8 mouse cellular contexts compared by ENCODE assay signal in the genomic region with DNA sequence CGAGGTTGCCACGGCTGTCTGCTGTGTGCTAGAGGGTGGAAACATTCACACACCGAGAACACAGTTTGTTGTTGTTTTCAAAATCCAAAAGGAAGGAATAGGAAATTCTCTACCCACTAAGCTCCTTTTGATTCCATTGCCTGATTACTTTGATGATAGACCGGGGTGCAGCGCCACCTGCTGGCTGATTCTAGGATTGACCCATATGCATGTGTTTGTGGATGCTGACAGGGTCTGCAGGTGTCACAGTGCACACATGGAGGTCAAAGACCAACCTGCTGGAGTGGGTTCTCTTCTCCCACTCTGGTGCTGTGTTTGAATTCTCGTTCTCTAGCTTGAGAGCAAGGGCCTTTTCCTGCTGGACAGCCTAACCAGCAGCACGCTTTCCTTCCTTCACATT. TPM values are rescaled to one million over a fixed set of nuclear protein-coding genes. Genes with fewer than 3 reads are reported as not detected.
DNase-seq lines count a peak whose midpoint lies in the region; ATAC-seq and TF ChIP-seq lines count a peak whose summit lies in the region.

No protein-coding gene starts in this region.

- H3K27me3 ChIP-seq in Patski, result no peaks in the 10 kb centered on the region
- no peaks in the 10 kb centered on the region for H3K27me3 ChIP-seq in kidney, adult 2 months (replicated peaks; ENCODE audit: control insufficient read depth, insufficient read depth, low read length)
- H3K27me3 ChIP-seq in limb, embryonic 13.5 days, result peaks cover 23% of the 10 kb centered on the region

- peak; percentile 89 for TF ChIP-seq CTCF in Patski (IDR thresholded peaks at IDR 0.05)
- peak; percentile 97 for TF ChIP-seq CTCF in kidney, adult 2 months (conservative IDR thresholded peaks at IDR 0.05; ENCODE audit: insufficient read depth, insufficient read length, low read depth, low read length)

- 25% methylated on average over 7 of the region's 7 CpGs for WGBS in kidney, adult 2 months
- WGBS in limb, embryonic 13.5 days, result 36% methylated on average over 7 of the region's 7 CpGs

- no peaks in the 10 kb centered on the region for H3K36me3 ChIP-seq in kidney, adult 2 months (ENCODE audit: control insufficient read depth, insufficient read depth, low read length)
- H3K36me3 ChIP-seq in limb, embryonic 13.5 days, result no peaks in the 10 kb centered on the region

- H3K27ac ChIP-seq in kidney, adult 2 months (ENCODE audit: insufficient read depth, low read depth, low read length), result no peak overlapping the region
- H3K27ac ChIP-seq in limb, embryonic 13.5 days, result no peak overlapping the region

- CTCF ChIA-PET in Patski (lab: Charles Lee), result interaction anchor here (0.7 to 10.3 kb wide), 17 partner anchors 11 to 143 kb away, joined by 3 to 102 read pairs (median 4); no protein-coding TSS in a partner anchor

- no peak overlapping the region for H3K4me2 ChIP-seq in limb, embryonic 13.5 days (replicated peaks)

- POLR2A ChIA-PET in Patski (lab: Charles Lee), result no interaction called here

- DNase-seq in 3T3-L1 (ENCODE audit: low read depth, low spot score) (peak; percentile 90), Patski (ENCODE audit: low read depth, low spot score) (no peak)
- peak; percentile 84 for DNase-seq in cerebellum, adult 9-10 months
- DNase-seq in frontal cortex, postnatal 14 days (ENCODE audit: low spot score in 2 of 2), result peak; percentile 63 to 89
- peak; percentile 82 for DNase-seq in kidney, adult 2 months
- peak; percentile 38 for DNase-seq in ovary, adult 18-20 months (ENCODE audit: low spot score)
- peak; percentile 81 for DNase-seq in thymus, postnatal 0 days (ENCODE audit: low spot score)

- H3K9ac ChIP-seq in limb, embryonic 13.5 days, result no peak overlapping the region

- H3K9me3 ChIP-seq in limb, embryonic 13.5 days, result no peaks in the 10 kb centered on the region

- in situ Hi-C loops in Patski (cut with MboI; ENCODE audit: low pct_unique_long_range_greater_than_20kb), result loop anchor here (5.0 to 10.0 kb wide), 2 partner anchors 122 to 314 kb away; no protein-coding TSS in a partner anchor

- TF ChIP-seq POLR2A in kidney, adult 2 months (IDR thresholded peaks at IDR 0.05; ENCODE audit: low read depth, low read length), result no peak

- no peaks in the 10 kb centered on the region; the same call in 1 of the 2 replicates for H3K4me1 ChIP-seq in kidney, adult 2 months (ENCODE audit: control insufficient read depth, insufficient read depth, low read length)
- H3K4me1 ChIP-seq in limb, embryonic 13.5 days, result peaks cover 8% of the 10 kb centered on the region

- ATAC-seq in Patski, result no peak
- ATAC-seq in limb, embryonic 13.5 days (ENCODE audit: low FRiP score, low read depth), result 0 out of 2 replicates have a peak, but pooled peaks have one; percentile 24

- no peak overlapping the region for H3K4me3 ChIP-seq in kidney, adult 2 months (ENCODE audit: insufficient read depth, low read depth, low read length)
- no peak overlapping the region for H3K4me3 ChIP-seq in limb, embryonic 13.5 days

RNA-seq across cellular contexts. Expression of gene Tekt5, which starts 3.9 kb away (rescaled TPM):
- polyA plus RNA-seq in Patski (2021), result not detected
- 0.64 and 0.77 TPM in 2 replicates for polyA plus RNA-seq in kidney, adult 2 months (2012; rRNA removed)
- 0.15 and 0.34 TPM in 2 replicates for polyA plus RNA-seq in limb, embryonic 13.5 days (2015; fragmentation: Nextera tagmentation; extraction: Ambion mirVana)
- 1.3 and 1.6 TPM in 2 replicates for polyA plus RNA-seq in thymus, postnatal 0 days (2015; fragmentation: Nextera tagmentation; extraction: Ambion mirVana)

RNA-seq across cellular contexts. Expression of gene Nubp1, which starts 12.6 kb away (rescaled TPM):
- 37.2 TPM for polyA plus RNA-seq in Patski (2021)
- polyA plus RNA-seq in kidney, adult 2 months (2012; rRNA removed), result 28.1 and 30.5 TPM in 2 replicates
- polyA plus RNA-seq in limb, embryonic 13.5 days (2015; fragmentation: Nextera tagmentation; extraction: Ambion mirVana), result 60.0 and 64.0 TPM in 2 replicates
- 87.5 and 87.9 TPM in 2 replicates for polyA plus RNA-seq in thymus, postnatal 0 days (2015; fragmentation: Nextera tagmentation; extraction: Ambion mirVana)

RNA-seq across cellular contexts. Expression of gene Tvp23a, which starts 48.0 kb away (rescaled TPM):
- 0.46 TPM for polyA plus RNA-seq in Patski (2021)
- polyA plus RNA-seq in kidney, adult 2 months (2012; rRNA removed), result 0.75 and 0.84 TPM in 2 replicates
- 22.5 and 23.2 TPM in 2 replicates for polyA plus RNA-seq in limb, embryonic 13.5 days (2015; fragmentation: Nextera tagmentation; extraction: Ambion mirVana)
- 3.1 and 3.6 TPM in 2 replicates for polyA plus RNA-seq in thymus, postnatal 0 days (2015; fragmentation: Nextera tagmentation; extraction: Ambion mirVana)
